Mouse (Mus musculus) hindbrain, embryonic 11.5 days (tissue): ENCODE data around the gene Trpm2. TPM values are rescaled to one million over a fixed set of nuclear protein-coding genes. Genes with fewer than 3 reads are reported as not detected.
A peak's percentile ranks its signal among the peaks of the same experiment; 100 is the strongest.

ENCODE experiments used
- ATAC-seq: fragments of 200-750 bp; cut with Nextera tagmentation; 2 replicates; pipeline ENCODE4 v1.8.0; 2017; ENCODE audit warnings: mild to moderate bottlenecking, moderate TSS enrichment, moderate library complexity; ENCODE audit not compliant: low FRiP score
- DNase-seq: peaks from one replicate; pipeline ENCODE4 v3.0.0-alpha.2; 2015; ENCODE audit warnings: low spot score
- H3K27ac ChIP-seq: fragments of 300-500 bp; sonication (generic); 2 replicates; pipeline ENCODE4 v1.5.1; 2014; ENCODE audit warnings: mild to moderate bottlenecking, low read depth, low read length
- H3K27me3 ChIP-seq: fragments of 300-500 bp; sonication (generic); 2 replicates; pipeline ENCODE4 v1.6.1; 2014; ENCODE audit warnings: mild to moderate bottlenecking, low read length, moderate library complexity, mixed read lengths; ENCODE audit not compliant: control insufficient read depth, insufficient read depth
- H3K36me3 ChIP-seq: fragments of 300-500 bp; sonication (generic); 2 replicates; pipeline ENCODE4 v1.6.1; 2014; ENCODE audit warnings: mild to moderate bottlenecking, low read length, moderate library complexity, mixed read lengths; ENCODE audit not compliant: control insufficient read depth, insufficient read depth
- H3K4me1 ChIP-seq: fragments of 300-500 bp; sonication (generic); replicated peaks from 2 replicates; pipeline ENCODE4 v1.6.1; 2014; ENCODE audit warnings: low read length, mixed read lengths; ENCODE audit not compliant: control insufficient read depth, insufficient read depth
- H3K4me2 ChIP-seq: fragments of 300-500 bp; sonication (generic); replicated peaks from 2 replicates; pipeline ENCODE4 v1.6.1; 2014; ENCODE audit warnings: mild to moderate bottlenecking, low read depth, low read length
- H3K4me3 ChIP-seq: fragments of 300-500 bp; sonication (generic); 2 replicates; pipeline ENCODE4 v1.5.1; 2014; ENCODE audit warnings: low read depth, low read length
- H3K9ac ChIP-seq: fragments of 300-500 bp; sonication (generic); 2 replicates; pipeline ENCODE4 v1.6.1; 2014; ENCODE audit warnings: low read depth, low read length
- H3K9me3 ChIP-seq: fragments of 300-500 bp; sonication (generic); 2 replicates; pipeline ENCODE4 v1.6.1; 2016; ENCODE audit warnings: low read length; ENCODE audit not compliant: control insufficient read depth
- WGBS: fragments of 180-500 bp; shearing (Covaris S2); extraction: QIAGEN DNeasy Blood & Tissue Kit; methylation state at CpG from one replicate; pipeline ENCODE4 v1.1.7; 2014; 5-methylcytosine and 5-hydroxymethylcytosine counted together
- polyA plus RNA-seq: library from polyadenylated mRNA; unstranded; fragments of >200 nt; fragmentation: Nextera tagmentation; extraction: Ambion mirVana; gene quantifications from 2 replicates; pipeline ENCODE4 v1.2.1, GENCODE M21; 2014

Gene Trpm2
- polyA plus RNA-seq, 1 experiment from 2014 or later = 1.4 TPM

GRCm38 (mm10) chr10:78000200-78000599 lies 29.8 kb upstream of the Trpm2 start:
- DNase-seq (no peak), ATAC-seq (no peak)
- Histone ChIP-seq H3K4me1 (no peaks in the 10 kb centered on the region), H3K9ac (no peak overlapping the region), H3K27ac (no peak overlapping the region), H3K36me3 (peaks cover 5% of the 10 kb centered on the region; the same call in 1 of the 2 replicates), H3K4me2 (no peak overlapping the region), H3K4me3 (no peak overlapping the region), H3K9me3 (no peaks in the 10 kb centered on the region), H3K27me3 (no peaks in the 10 kb centered on the region)
- 90% methylated on average over 5 of the region's 5 CpGs for WGBS

- WGBS = 87% methylated on average over 3 of the region's 3 CpGs
- Histone ChIP-seq H3K9ac (no peak overlapping the region), H3K27me3 (no peaks in the 10 kb centered on the region), H3K36me3 (peaks cover 3% of the 10 kb centered on the region; the same call in 1 of the 2 replicates), H3K4me3 (no peak overlapping the region), H3K4me1 (no peaks in the 10 kb centered on the region), H3K27ac (no peak overlapping the region), H3K4me2 (no peak overlapping the region), H3K9me3 (no peaks in the 10 kb centered on the region)
- DNase-seq = no peak
- ATAC-seq = no peak
Observed at GRCm38 (mm10) chr10:77995639-77996038, 25.3 kb upstream of the Trpm2 start.

GRCm38 (mm10) chr10:77985775-77986174 lies 15.4 kb upstream of the Trpm2 start:
- DNase-seq = no peak
- Histone ChIP-seq H3K9me3 (no peaks in the 10 kb centered on the region), H3K27ac (no peak overlapping the region), H3K4me2 (no peak overlapping the region), H3K27me3 (no peaks in the 10 kb centered on the region), H3K4me3 (no peak overlapping the region), H3K36me3 (peaks cover 10% of the 10 kb centered on the region; the same call in 1 of the 2 replicates), H3K4me1 (no peaks in the 10 kb centered on the region), H3K9ac (no peak overlapping the region)
- 82% methylated on average over 5 of the region's 5 CpGs for WGBS
- no peak for ATAC-seq

GRCm38 (mm10) chr10:77984660-77985059 lies 14.3 kb upstream of the Trpm2 start:
- ATAC-seq (peak; percentile 69; the same call in 1 of the 2 replicates), DNase-seq (peak; percentile 87)
- no peaks in the 10 kb centered on the region for H3K4me1 ChIP-seq
- whole genome bisulfite sequencing = 2% methylated on average over 4 of the region's 4 CpGs
- H3K4me2 ChIP-seq = no peak overlapping the region
- peaks cover 6% of the 10 kb centered on the region; the same call in 1 of the 2 replicates for H3K36me3 ChIP-seq
- no peak overlapping the region for H3K4me3 ChIP-seq
- no peaks in the 10 kb centered on the region for H3K27me3 ChIP-seq
- H3K9ac ChIP-seq = no peak overlapping the region
- no peak overlapping the region for H3K27ac ChIP-seq
- no peaks in the 10 kb centered on the region for H3K9me3 ChIP-seq

- Histone ChIP-seq H3K27ac (peak within 1 kb of the TSS; percentile 70), H3K4me1 (peaks cover 3% of the 10 kb centered on the region; the same call in 1 of the 2 replicates), H3K36me3 (no peaks in the 10 kb centered on the region), H3K9ac (peak within 1 kb of the TSS; percentile 84), H3K4me3 (peak within 1 kb of the TSS; percentile 70), H3K9me3 (no peaks in the 10 kb centered on the region), H3K4me2 (peak within 1 kb of the TSS; percentile 73), H3K27me3 (no peaks in the 10 kb centered on the region)
- ATAC-seq = peak; percentile 97
- DNase-seq = peak; percentile 100
- 2% methylated on average over 55 of the region's 57 CpGs for WGBS
Observed at GRCm38 (mm10) chr10:77978351-77979350, 8.3 kb upstream of the Trpm2 start, which contains the start of gene 1810043G02Rik. Gene 1810043G02Rik, plus strand, starts transcription at chr10:77978524.

GRCm38 (mm10) chr10:77976458-77977150 lies 6.2 kb upstream of the Trpm2 start:
- ATAC-seq (no peak), DNase-seq (no peak)
- H3K9ac ChIP-seq = no peak overlapping the region
- H3K4me2 ChIP-seq = no peak overlapping the region
- H3K27ac ChIP-seq = no peak overlapping the region
- WGBS = 85% methylated on average over 8 of the region's 8 CpGs
- no peak overlapping the region for H3K4me3 ChIP-seq
- no peaks in the 10 kb centered on the region for H3K27me3 ChIP-seq
- no peaks in the 10 kb centered on the region for H3K36me3 ChIP-seq
- H3K9me3 ChIP-seq = no peaks in the 10 kb centered on the region
- peaks cover 3% of the 10 kb centered on the region; the same call in 1 of the 2 replicates for H3K4me1 ChIP-seq

- 43% methylated on average over 4 of the region's 4 CpGs for WGBS
- DNase-seq = no peak
- no peak overlapping the region for H3K9ac ChIP-seq
Observed at GRCm38 (mm10) chr10:77975653-77976052, 5.3 kb upstream of the Trpm2 start.

GRCm38 (mm10) chr10:77974811-77975210 lies 4.4 kb upstream of the Trpm2 start:
- H3K4me1 ChIP-seq = peaks cover 3% of the 10 kb centered on the region; the same call in 1 of the 2 replicates
- DNase-seq (no peak), ATAC-seq (no peak)
- 63% methylated on average over 5 of the region's 5 CpGs for WGBS
- no peak overlapping the region for H3K9ac ChIP-seq
- no peak overlapping the region for H3K4me2 ChIP-seq
- H3K36me3 ChIP-seq = no peaks in the 10 kb centered on the region
- no peaks in the 10 kb centered on the region for H3K9me3 ChIP-seq
- no peak overlapping the region for H3K4me3 ChIP-seq
- H3K27ac ChIP-seq = no peak overlapping the region
- H3K27me3 ChIP-seq = peaks cover 6% of the 10 kb centered on the region; the same call in 1 of the 2 replicates

More at GRCm38 (mm10) chr10:77975653-77976052, 5.3 kb upstream of the Trpm2 start:
- peaks cover 3% of the 10 kb centered on the region; the same call in 1 of the 2 replicates for H3K4me1 ChIP-seq
- H3K9me3 ChIP-seq = no peaks in the 10 kb centered on the region
- H3K4me2 ChIP-seq = no peak overlapping the region
- no peak for ATAC-seq
- no peaks in the 10 kb centered on the region for H3K36me3 ChIP-seq
- no peak overlapping the region for H3K27ac ChIP-seq
- no peak overlapping the region for H3K4me3 ChIP-seq
- no peaks in the 10 kb centered on the region for H3K27me3 ChIP-seq
